Mouse (Mus musculus) macrophage (primary cell): ENCODE measurements around the gene Kctd6. TPM values are rescaled to one million over a fixed set of nuclear protein-coding genes. Genes with fewer than 3 reads are reported as not detected.
"Not testable (repeated sequence)": the region's sequence is repeated elsewhere in the genome, so short reads cannot be mapped to it uniquely, and the experiment has no call there.

Experiments used
- H3K27ac ChIP-seq: fragments of 350-480 bp; formaldehyde crosslinking; 2 replicates; pipeline ENCODE4 v1.9.0; 2021
- H3K36me3 ChIP-seq: fragments of 350-480 bp; formaldehyde crosslinking; 2 replicates; pipeline ENCODE4 v1.9.0; 2021; ENCODE audit errors: inconsistent target
- H3K4me3 ChIP-seq: fragments of 350-480 bp; formaldehyde crosslinking; 2 replicates; pipeline ENCODE4 v1.9.0; 2021; ENCODE audit errors: inconsistent target
- H3K79me2 ChIP-seq: fragments of 350-480 bp; formaldehyde crosslinking; 2 replicates; pipeline ENCODE4 v1.9.0; 2021; ENCODE audit errors: inconsistent target
- WGBS: methylation state at CpG from one replicate; pipeline ENCODE4 v1.1.7; 2026; ENCODE audit warnings: inconsistent platforms; ENCODE audit not compliant: missing documents; 5-methylcytosine and 5-hydroxymethylcytosine counted together
- polyA plus RNA-seq: library from polyadenylated mRNA; stranded (reverse); fragments of 250-400 nt; gene quantifications from 3 replicates; pipeline ENCODE4 v1.2.4, GENCODE M21; 2018; ENCODE audit warnings: inconsistent platforms

Kctd6 gene
- polyA plus RNA-seq, 1 experiment from 2014 or later = 15.7 TPM

- Histone ChIP-seq H3K27ac (no peak overlapping the region), H3K4me3 (no peak overlapping the region), H3K36me3 (no peaks in the 10 kb centered on the region), H3K79me2 (no peaks in the 10 kb centered on the region)
- 80% methylated on average over 9 of the region's 9 CpGs for WGBS
Observed at GRCm38 (mm10) chr14:8250141-8250871, 36.4 kb downstream of the Kctd6 start.

DNA sequence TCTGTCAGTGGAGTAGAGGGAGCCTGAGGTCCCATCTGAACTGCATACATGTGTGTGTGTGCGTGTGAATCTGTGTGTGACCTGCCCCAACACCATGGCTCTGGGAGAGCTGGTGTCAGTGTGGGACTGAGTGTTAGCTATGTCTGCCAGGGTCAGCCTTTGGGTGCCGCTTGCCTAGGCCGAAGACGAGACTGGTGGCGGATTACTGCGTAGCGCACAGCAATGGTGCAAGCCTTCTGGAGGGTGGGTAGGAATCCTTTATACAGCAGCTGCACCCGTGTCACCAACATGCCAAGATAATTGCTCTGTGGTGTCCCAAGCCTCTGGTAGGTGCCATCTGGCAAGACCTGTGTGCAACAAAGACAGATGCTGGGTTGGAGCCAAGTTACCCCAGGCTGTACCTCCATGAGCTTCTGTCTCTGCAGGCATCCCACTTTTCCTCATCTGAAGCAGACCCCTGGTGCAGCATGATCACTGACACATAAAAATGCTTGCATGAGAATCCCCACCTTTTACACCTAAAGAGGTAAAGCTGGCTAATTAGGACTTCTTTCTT is 37.5 kb downstream of the Kctd6 start:
- Histone ChIP-seq H3K36me3 (no peaks in the 10 kb centered on the region), H3K79me2 (no peaks in the 10 kb centered on the region), H3K27ac (no peak overlapping the region), H3K4me3 (no peak overlapping the region)
- WGBS = 94% methylated on average over 8 of the region's 8 CpGs

DNA sequence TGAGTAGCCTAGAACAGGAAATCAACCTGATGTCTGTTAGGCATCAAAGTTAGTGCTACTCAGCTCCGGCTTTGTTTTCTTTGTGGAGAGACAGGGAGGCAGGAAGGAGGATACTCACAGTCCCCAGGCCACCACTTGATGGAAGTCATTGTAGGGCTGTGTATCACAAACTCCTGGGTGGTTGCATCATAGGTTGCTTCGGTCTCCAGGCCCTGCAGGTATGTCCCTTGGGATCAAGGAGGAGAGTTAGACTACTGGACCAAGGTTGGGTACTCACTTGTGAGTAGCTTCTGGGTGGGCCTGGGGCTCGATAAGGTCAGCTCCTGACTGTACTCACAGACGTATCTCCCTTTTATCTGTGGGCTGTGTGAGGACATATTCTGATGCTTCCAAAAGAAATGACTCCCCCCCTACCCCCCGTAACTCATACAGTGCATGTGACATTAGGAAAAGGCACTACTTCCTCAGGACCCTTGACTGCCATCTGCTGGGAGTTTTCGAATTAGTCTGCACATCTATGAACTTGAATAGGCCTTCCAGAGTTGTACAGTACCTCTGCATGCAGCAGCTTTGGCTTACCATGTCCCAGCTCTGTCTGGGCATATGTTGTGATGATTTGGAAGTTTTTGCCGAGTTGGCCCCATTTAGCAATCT is 41.3 kb downstream of the Kctd6 start:
- WGBS = 51% methylated on average over 7 of the region's 7 CpGs
- no peak overlapping the region for H3K4me3 ChIP-seq

GRCm38 (mm10) chr14:8256072-8256471 is 42.1 kb downstream of the Kctd6 start:
- no peaks in the 10 kb centered on the region for H3K36me3 ChIP-seq
- H3K27ac ChIP-seq = no peak overlapping the region
- WGBS = 82% methylated on average over 6 of the region's 6 CpGs
- no peak overlapping the region for H3K4me3 ChIP-seq
- H3K79me2 ChIP-seq = no peaks in the 10 kb centered on the region

More for the DNA sequence above, 41.3 kb downstream of the Kctd6 start:
- H3K36me3 ChIP-seq = no peaks in the 10 kb centered on the region
- H3K79me2 ChIP-seq = no peaks in the 10 kb centered on the region
- H3K27ac ChIP-seq = no peak overlapping the region

GRCm38 (mm10) chr14:8256881-8257280 is 42.9 kb downstream of the Kctd6 start:
- WGBS = 93% methylated on average over 5 of the region's 5 CpGs
- H3K4me3 ChIP-seq = no peak overlapping the region
- H3K79me2 ChIP-seq = no peaks in the 10 kb centered on the region
- no peak overlapping the region for H3K27ac ChIP-seq
- H3K36me3 ChIP-seq = no peaks in the 10 kb centered on the region

DNA sequence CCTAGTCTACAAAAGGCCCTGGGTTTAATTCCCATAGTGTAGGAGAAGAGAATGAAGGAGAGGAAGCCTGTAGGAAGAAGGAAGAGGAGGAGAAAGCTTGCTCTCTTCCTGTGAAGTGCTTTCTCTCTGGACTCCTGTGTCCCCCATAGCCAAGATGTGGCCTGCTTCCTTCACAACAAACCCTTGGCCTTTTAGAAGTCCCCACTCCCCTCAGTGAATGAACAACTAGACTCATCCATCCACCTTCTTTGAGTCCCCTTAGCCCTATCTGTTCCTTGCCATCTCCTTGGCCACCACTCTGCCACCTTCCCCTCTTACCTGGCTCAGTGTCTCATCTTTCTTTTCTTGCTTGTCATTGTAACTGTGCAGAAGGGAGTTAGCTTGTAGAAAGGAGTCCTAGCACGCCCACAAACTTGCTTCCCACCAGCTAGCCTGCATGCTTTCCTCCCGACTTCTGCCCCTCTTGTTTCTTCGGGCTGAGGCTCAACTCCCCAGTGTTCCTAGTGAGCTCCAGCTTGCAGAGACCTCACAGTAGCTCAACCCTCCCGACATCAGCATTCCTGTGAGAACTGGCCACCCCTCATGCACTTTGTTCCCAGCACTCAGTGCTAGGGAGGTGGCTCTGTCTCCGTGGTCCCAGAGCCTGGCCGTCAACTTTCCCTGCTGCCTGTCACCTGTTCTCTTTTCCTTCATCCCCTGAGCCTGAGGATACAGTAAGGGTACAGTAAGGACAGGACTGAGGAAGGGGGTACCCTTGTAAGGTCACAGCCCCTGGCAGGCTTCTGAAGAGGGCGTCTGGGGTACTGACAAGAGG is 43.8 kb downstream of the Kctd6 start:
- no peak overlapping the region for H3K4me3 ChIP-seq
- H3K36me3 ChIP-seq = no peaks in the 10 kb centered on the region
- no peak overlapping the region for H3K27ac ChIP-seq
- no peaks in the 10 kb centered on the region for H3K79me2 ChIP-seq
- 82% methylated on average over 7 of the region's 7 CpGs for WGBS

- H3K27ac ChIP-seq = no peak overlapping the region
- no peaks in the 10 kb centered on the region for H3K36me3 ChIP-seq
- no peaks in the 10 kb centered on the region for H3K79me2 ChIP-seq
- 36% methylated on average over 3 of the region's 3 CpGs for WGBS
- H3K4me3 ChIP-seq = no peak overlapping the region
Observed at GRCm38 (mm10) chr14:8258335-8258627, 44.3 kb downstream of the Kctd6 start.

- H3K79me2 ChIP-seq = no peaks in the 10 kb centered on the region
- no peak overlapping the region for H3K4me3 ChIP-seq
- H3K36me3 ChIP-seq = no peaks in the 10 kb centered on the region
- WGBS = 42% methylated on average over 3 of the region's 3 CpGs
- H3K27ac ChIP-seq = no peak overlapping the region
Observed at GRCm38 (mm10) chr14:8258752-8259151, 44.8 kb downstream of the Kctd6 start.

DNA sequence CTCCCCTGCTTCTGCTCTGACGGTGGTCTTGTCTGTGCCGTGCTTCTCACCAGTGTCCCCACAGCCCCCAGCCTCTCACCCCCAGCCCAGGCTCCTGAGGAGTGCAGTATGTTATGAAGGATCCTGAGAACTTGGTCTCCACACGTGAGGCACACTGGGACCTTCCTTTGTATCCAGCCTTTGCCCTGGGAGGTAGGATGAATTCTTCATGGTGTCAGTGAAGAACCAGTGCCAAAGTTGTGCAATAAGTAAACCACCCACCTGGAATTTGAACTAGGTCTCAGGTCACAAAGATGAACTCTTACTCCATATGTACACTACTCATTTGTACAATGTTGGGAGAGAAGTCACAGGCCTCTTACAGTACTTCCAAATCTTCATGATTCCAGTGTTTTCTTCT is 45.2 kb downstream of the Kctd6 start, which contains the start of gene Acox2:
Gene Acox2, minus strand, starts transcription at position 188 of the 400 bp plus-strand sequence.
- 87% methylated on average over 3 of the region's 3 CpGs for WGBS
- Histone ChIP-seq H3K27ac (no peak within 1 kb of the TSS), H3K36me3 (no peaks in the 10 kb centered on the region), H3K4me3 (no peak within 1 kb of the TSS), H3K79me2 (no peaks in the 10 kb centered on the region)

GRCm38 (mm10) chr14:8260214-8260613 is 46.3 kb downstream of the Kctd6 start:
- Histone ChIP-seq H3K36me3 (no peaks in the 10 kb centered on the region), H3K79me2 (no peaks in the 10 kb centered on the region), H3K4me3 (no peak overlapping the region), H3K27ac (no peak overlapping the region)
- WGBS = 87% methylated on average over 5 of the region's 5 CpGs

DNA sequence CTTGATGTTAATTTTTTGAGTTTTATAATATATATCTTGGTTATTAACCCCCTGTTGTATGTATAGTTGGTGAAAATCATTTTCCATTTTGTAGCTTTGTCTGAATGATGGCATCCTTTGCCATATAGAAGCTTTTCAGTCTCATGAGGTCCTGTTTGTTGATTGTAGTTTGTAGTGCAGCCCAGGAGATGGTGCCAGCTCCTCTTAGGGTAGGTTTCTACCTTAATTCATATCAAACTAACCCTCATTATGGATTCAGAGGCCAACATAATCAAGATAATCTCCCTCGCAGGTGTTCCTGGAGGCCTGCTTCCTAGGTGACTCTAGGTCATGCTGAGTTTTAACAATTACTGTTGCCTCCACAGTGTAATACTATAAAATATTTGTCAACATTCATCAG is 48.3 kb downstream of the Kctd6 start:
- Histone ChIP-seq H3K27ac (no peak overlapping the region), H3K79me2 (no peaks in the 10 kb centered on the region), H3K4me3 (no peak overlapping the region), H3K36me3 (no peaks in the 10 kb centered on the region)
- 83% methylated on average over 1 of the region's 1 CpGs for WGBS

DNA sequence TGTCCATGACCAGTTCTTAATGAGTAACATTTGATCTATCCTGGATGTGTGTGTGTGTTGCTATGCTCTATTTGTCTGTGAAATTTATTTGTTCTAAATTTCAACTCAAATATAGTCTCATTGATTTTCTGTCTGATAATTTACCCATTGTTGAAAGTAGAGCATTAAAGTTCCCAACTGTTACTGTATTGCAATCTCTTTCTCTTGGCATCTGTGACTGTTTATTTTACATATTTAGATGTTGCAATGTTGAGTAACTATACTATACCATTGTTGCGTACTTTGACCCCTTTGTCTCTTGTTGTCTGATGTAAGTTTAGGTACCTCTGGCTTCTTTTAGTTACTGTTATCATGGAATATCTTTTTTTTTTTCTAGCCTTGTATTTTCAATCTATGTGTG is 50.4 kb downstream of the Kctd6 start:
- Histone ChIP-seq H3K79me2 (no peaks in the 10 kb centered on the region), H3K4me3 (no peak overlapping the region)

GRCm38 (mm10) chr14:8271281-8271680 is 57.3 kb downstream of the Kctd6 start:
- whole genome bisulfite sequencing = 88% methylated on average over 8 of the region's 8 CpGs
- not testable (repeated sequence) for H3K4me3 ChIP-seq, H3K27ac ChIP-seq, H3K79me2 ChIP-seq, H3K36me3 ChIP-seq

More for the DNA sequence above, 50.4 kb downstream of the Kctd6 start:
- Histone ChIP-seq H3K36me3 (no peaks in the 10 kb centered on the region), H3K27ac (no peak overlapping the region)
- WGBS = 100% methylated on average over 1 of the region's 1 CpGs
